Mouse (Mus musculus): ENCODE results near the gene Crybb2.

Crybb2 gene

DNA sequence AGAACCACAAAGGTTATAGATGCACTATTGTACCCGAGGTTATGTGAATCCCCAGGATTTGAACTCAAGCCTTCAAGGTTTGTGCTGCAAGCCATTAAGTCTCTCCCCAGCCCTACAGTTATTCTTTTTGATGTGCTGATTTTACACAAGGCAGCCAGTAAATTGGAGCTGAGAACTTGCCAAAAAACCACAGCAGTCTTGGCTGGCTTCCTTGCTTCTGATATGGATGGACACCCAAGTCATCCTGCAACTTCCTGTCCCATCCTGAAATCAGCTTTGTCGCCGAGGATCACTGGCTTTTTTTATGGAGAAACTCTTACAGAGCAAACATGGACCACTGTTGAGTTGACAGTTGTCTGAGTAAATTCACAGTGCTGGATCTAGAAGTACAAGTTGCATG, 39.8 kb downstream of the Crybb2 start:
- DNase-seq = no peak

GRCm38 (mm10) chr5:113026706-113027105, 43.2 kb downstream of the Crybb2 start:
- peak; percentile 42 to 66 for DNase-seq

GRCm38 (mm10) chr5:113024154-113024764, 45.7 kb downstream of the Crybb2 start:
- DNase-seq = peak in 1 of 2 experiments; percentile 20

DNA sequence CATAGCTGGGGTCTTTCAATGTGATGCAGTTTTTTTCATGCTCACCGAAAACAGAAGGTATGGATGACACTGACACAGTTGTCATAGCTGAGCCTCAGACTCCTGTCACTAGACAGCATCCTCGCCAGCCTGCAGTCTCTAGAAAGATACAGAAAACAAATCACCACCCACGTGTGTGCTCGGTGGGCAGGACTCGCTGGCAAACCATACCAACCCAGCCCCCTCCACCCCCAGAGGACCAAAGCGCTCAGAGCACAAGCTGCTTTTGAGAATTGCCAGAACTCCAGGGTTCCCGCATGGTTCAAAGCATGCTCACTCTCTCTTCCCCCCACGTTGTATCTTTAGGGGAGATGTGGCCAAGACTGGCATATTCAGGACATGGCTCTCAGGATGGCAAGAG, 51.7 kb downstream of the Crybb2 start:
- DNase-seq = no peak

DNA sequence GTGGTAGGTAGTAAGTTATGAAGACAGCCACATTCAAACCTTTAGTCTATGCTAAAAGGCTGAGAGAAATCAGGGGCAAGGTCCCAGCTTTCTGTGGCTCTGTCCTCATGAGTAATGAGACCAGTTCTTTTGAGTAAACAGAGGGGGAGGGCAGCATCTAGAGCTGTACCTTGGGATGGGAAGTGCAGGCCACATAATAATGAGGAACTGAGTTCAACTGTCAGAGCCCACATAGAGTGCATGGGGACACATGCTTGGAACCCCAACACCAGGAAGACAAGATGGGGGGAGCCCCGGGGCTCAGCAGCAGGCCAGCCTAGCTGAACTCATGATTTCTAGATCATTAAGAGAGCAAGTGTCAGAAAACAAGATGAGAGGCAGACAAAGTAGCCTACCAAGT, 52.9 kb downstream of the Crybb2 start:
- DNase-seq = no peak

DNA sequence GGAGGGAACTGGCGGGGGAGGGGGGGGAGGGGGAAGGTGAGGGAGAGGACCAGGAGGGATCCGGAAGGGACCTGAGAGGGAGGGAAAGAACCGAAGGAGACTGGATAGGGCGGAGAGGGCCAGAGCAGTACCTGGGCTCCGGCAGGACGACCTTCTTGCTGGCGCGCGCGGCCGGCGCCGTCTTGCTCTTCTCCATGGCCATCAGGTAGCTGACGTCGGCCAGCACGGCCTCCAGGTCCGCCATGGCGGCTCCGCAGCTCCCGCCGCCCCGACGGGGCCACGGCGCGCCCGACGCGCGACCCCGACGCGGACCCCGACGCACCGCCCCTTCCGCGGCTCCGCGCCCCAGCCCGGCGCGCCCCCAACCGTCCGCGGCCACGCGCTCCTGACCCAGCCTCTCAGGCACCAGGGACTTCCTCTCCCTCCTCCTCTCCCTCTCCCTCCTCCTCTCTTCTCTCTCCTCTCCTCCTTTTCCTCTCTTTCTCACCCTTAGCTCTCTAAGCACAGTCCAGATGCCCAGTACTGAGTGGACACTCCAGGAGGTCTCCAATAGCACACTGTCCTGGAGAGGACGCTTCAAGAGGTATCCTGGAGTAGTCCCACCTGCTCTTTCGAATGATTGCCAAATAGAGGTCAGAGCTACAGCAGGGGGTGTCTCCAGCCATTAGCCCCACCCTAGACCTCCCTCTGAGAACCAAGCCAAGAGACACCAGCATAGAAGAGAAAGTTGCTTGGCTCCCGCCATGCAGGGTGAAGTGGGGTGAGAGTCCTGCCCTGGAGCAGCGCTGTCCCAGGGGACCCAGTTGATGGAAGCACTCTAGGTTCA, 54.5 kb downstream of the Crybb2 start, which contains the start of gene Grk3:
Gene Grk3, minus strand, starts transcription at position 556 of the 826 bp plus-strand sequence.
- DNase-seq = peak; percentile 55 to 70

- DNase-seq = no peak
Observed at GRCm38 (mm10) chr5:113014808-113015235, 55.1 kb downstream of the Crybb2 start.

DNA sequence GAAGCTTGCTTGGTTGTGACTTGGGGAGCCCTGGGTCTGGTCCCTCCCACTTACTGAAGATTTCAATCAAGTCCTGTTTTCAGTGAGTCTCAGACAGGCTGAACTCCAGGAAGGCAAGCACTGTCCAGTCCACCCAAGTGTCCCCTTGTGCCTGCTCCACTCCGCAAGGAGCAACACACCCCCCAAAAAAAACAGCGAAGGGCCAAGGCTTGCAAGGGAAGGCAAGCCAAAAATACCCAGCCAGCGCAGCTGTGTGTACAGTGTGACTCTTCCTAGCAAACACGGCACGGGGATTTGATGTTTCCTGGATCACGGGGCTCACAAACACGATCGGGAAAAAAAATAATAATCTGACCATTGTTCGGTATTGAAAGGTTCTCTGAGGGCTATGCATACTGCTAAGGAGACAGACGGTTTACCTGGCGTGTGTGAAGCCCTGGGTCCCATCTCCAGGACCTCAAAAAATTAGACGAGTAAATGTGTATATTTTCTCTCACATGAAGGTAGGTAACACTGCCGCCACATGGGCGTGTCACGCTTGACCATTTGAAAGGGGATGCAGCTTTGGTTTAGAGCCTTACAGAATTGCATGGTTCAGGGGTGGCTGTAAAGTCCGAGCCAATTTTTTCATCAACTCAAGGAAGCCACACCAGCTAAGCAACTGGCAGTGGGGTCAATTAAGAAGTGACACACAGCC, 55.7 kb downstream of the Crybb2 start:
- DNase-seq = no peak

- DNase-seq = no peak
Observed at GRCm38 (mm10) chr5:113011926-113012325, 58.0 kb downstream of the Crybb2 start.

GRCm38 (mm10) chr5:113009183-113009820, 60.6 kb downstream of the Crybb2 start:
- no peak for DNase-seq

GRCm38 (mm10) chr5:113008496-113008895, 61.4 kb downstream of the Crybb2 start:
- DNase-seq = no peak
